Mouse (Mus musculus) limb, embryonic 10.5 days (tissue): ENCODE results near the gene Fndc9. TPM values are rescaled to one million over a fixed set of nuclear protein-coding genes. Genes with fewer than 3 reads are reported as not detected.

Experiments
- DNase-seq: peaks from one replicate; pipeline ENCODE4 v3.0.0-alpha.2; 2017; ENCODE audit warnings: low spot score
- H3K27ac ChIP-seq: fragments of 300-500 bp; sonication (generic); 2 replicates; pipeline ENCODE4 v1.5.1; 2016; ENCODE audit warnings: mild to moderate bottlenecking
- H3K27me3 ChIP-seq: fragments of 300-500 bp; sonication (generic); 2 replicates; pipeline ENCODE4 v1.6.1; 2016; ENCODE audit warnings: low read depth, mild to moderate bottlenecking; ENCODE audit not compliant: poor library complexity, severe bottlenecking
- H3K36me3 ChIP-seq: fragments of 300-500 bp; sonication (generic); 2 replicates; pipeline ENCODE4 v1.6.1; 2016; ENCODE audit warnings: mild to moderate bottlenecking, moderate library complexity
- H3K4me1 ChIP-seq: fragments of 300-500 bp; sonication (generic); 2 replicates; pipeline ENCODE4 v1.6.1; 2016
- H3K4me3 ChIP-seq: fragments of 300-500 bp; sonication (generic); 2 replicates; pipeline ENCODE4 v1.5.1; 2016; ENCODE audit warnings: mild to moderate bottlenecking, moderate library complexity
- H3K9me3 ChIP-seq: fragments of 300-500 bp; sonication (generic); replicated peaks from 2 replicates; pipeline ENCODE4 v1.6.1; 2016; ENCODE audit warnings: mild to moderate bottlenecking
- WGBS: fragments of 180-500 bp; shearing (Covaris S2); methylation state at CpG from one replicate; pipeline ENCODE4 v1.1.7; 2016; 5-methylcytosine and 5-hydroxymethylcytosine counted together
- polyA plus RNA-seq: library from polyadenylated mRNA; unstranded; fragments of >200 nt; fragmentation: Nextera tagmentation; extraction: Ambion mirVana; gene quantifications from 2 replicates; pipeline ENCODE4 v1.2.1, GENCODE M21; 2016

Fndc9 gene
- polyA plus RNA-seq, 1 experiment from 2014 or later, result 0.11 TPM

DNA sequence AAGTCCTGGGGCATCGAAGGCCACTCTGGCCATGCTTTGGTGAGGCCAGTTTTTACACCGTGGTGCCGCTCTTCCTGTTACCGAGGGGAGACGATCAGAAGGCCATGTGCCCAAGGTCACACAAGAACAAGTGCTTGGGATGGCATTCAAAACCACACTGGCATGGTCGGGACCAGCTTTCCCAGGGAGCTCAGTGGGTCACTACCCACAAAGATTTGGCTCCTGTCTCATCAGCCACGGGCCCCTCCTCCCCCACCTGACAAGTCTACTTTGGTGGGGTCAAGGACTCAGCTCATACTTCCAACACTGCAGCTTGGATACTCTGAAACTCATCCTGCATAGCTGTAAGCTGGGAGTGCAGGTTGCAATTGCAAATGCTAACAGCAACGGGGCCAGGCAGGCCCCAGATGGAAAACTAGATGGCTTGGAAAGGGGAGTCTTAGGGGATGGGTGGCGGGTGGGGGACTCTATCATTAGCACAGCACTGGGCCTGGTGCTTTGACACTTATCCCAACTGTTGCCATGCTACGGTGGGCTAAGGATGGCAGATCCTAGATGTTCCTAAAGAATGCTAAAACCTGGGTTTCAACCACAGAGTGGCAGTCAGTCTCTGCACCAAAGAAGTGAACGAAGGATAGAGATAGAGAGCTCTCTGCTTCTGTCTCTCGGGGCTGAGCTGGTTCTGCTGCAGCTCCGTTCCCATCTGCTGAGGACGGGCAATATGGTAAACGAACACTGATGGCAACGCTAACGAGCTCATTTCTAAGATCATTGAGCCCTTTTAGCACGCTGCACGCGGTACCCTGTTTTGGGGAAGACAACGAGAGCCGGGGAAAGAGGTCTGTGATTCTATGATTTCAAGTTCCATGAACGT is 9.6 kb downstream of the Fndc9 start:
- 91% methylated on average over 23 of the region's 23 CpGs for WGBS
- no peak overlapping the region for H3K27ac ChIP-seq
- no peaks in the 10 kb centered on the region for H3K27me3 ChIP-seq
- H3K36me3 ChIP-seq, result 0 out of 2 replicates have a peak, but pooled peaks cover 3% of the 10 kb centered on the region
- H3K4me3 ChIP-seq, result no peak overlapping the region
- H3K9me3 ChIP-seq, result no peaks in the 10 kb centered on the region
- H3K4me1 ChIP-seq, result no peaks in the 10 kb centered on the region
- DNase-seq, result no peak

DNA sequence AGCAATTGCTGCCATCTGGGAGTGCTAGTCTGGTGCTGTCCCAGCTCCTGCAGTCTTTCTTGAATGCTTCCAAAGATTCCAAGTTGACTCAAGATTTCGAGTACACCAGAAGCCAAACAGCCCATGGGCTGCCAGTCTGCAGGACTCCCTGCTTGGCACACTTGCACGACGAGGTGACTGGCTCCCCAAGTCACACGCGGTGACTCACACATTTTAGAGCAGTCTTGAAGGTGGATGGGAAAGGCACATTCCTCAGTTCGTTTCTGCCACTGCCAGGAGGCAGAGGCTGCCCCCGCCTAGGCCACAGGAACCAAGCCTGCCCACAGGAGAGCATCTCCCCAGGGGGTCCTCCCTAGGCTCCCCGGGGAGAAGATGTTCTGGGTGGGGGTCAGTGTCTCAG is 10.6 kb downstream of the Fndc9 start:
- 79% methylated on average over 8 of the region's 8 CpGs for WGBS
- no peak for DNase-seq
- no peaks in the 10 kb centered on the region for H3K9me3 ChIP-seq
- 0 out of 2 replicates have a peak, but pooled peaks cover 3% of the 10 kb centered on the region for H3K36me3 ChIP-seq
- H3K27ac ChIP-seq, result no peak overlapping the region
- H3K4me1 ChIP-seq, result no peaks in the 10 kb centered on the region
- no peaks in the 10 kb centered on the region for H3K27me3 ChIP-seq
- no peak overlapping the region for H3K4me3 ChIP-seq

DNA sequence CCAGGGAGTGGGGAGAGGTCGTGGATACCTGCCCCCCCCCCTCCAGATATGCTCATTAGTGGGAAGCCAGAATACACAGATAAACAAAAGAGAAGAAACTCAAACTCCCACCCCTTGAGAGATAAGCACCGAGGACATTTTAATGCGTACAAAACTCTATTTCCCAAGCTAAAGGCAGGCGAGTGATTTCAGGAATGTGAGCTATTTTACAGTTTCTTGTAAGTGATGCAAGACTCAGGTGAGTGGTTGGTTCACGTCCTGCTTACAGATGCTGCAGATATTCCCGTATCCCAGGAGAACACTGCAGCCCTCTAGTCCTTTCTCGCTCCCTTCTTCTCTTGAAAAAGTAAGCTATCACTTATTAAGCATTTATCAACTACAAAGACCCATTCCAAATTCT is 11.1 kb downstream of the Fndc9 start:
- Histone ChIP-seq H3K9me3 (no peaks in the 10 kb centered on the region), H3K4me3 (no peak overlapping the region), H3K27me3 (no peaks in the 10 kb centered on the region), H3K27ac (no peak overlapping the region), H3K36me3 (0 out of 2 replicates have a peak, but pooled peaks cover 3% of the 10 kb centered on the region), H3K4me1 (no peaks in the 10 kb centered on the region)
- DNase-seq, result no peak
- 81% methylated on average over 7 of the region's 7 CpGs for WGBS

DNA sequence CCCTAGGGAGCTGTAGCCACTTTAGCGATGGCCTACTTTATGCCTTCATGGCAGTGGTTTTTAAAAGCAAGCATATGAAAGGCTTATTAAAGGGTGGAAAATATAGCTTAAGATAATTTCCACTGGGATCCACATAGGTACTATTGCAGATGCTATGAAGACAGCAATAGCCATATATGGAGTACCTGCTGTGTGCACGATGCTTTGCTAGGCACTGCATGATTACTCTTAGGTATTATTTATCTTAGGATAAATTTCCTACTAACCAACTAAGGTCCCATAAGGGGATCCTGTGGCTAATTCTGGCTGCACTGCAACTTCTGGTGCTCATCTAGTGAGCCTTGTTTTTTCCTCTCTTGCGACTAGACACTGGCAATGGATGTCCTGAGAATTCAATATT is 13.0 kb downstream of the Fndc9 start:
- 94% methylated on average over 3 of the region's 3 CpGs for WGBS
- Histone ChIP-seq H3K27me3 (no peaks in the 10 kb centered on the region), H3K4me1 (no peaks in the 10 kb centered on the region), H3K4me3 (no peak overlapping the region), H3K27ac (no peak overlapping the region), H3K9me3 (no peaks in the 10 kb centered on the region), H3K36me3 (0 out of 2 replicates have a peak, but pooled peaks cover 3% of the 10 kb centered on the region)
- no peak for DNase-seq

DNA sequence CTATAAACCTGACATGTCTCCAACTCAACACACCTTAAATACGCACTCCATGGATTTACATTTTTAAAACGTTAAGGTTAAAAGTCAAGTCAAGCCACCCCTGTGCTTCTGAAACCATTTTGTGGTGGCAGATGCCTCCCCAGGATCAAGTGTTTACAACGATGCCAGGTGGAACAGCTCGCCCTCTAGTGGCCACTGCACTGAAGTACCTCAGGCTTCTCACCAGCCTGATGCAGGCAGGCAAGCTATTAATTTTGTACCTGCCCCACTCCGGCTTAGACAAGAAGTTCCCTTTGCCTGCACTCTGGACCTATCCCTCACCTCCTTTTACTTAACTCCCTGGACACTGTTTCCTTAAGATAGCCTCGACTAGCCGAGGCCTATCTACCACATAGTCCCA is 16.7 kb downstream of the Fndc9 start:
- Histone ChIP-seq H3K36me3 (peaks cover 11% of the 10 kb centered on the region), H3K4me3 (no peak overlapping the region), H3K9me3 (no peaks in the 10 kb centered on the region), H3K27me3 (no peaks in the 10 kb centered on the region), H3K27ac (no peak overlapping the region), H3K4me1 (no peaks in the 10 kb centered on the region)
- peak; percentile 77 for DNase-seq
- WGBS, result 38% methylated on average over 7 of the region's 7 CpGs

DNA sequence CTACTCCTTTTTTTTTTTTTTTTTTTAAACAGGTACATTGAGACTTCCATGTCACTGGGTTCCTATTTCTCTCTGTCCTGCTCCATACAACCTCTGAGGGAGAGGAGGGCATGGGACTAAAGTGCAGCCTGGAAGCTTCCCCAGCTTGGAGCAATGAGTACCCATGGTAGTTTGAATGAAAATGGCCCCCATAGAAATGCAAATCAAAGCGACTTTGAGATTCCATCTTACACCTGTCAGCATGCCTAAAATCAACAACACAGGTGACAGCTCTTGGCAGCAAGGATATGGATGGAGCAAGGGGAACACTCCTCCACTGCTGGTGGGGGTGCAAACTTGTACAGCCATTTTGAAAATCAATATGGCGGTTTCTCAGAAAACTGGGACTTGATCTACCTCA is 20.0 kb downstream of the Fndc9 start:
- WGBS, result 81% methylated on average over 2 of the region's 2 CpGs

DNA sequence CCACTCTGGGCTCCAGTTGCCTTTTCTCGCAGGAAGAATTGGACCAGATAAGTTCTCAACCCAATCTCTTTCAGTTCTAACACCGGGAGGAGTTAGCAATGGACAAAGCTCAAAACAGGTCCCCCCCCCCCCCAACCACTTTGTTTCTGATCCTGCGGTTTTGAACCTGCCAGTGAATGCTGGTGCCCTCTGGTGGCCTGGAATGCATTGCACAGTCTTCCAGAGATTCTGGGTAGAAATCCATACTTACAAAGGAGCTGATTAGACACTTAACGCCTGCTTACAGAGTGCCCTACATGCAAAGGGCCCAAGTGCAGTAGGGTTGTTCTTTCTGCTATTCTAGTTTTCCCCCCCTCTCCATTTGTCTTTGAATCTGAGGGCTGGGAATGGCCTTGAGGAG is 22.9 kb downstream of the Fndc9 start:
- 70% methylated on average over 4 of the region's 4 CpGs for WGBS
- no peak overlapping the region for H3K4me3 ChIP-seq
- H3K4me1 ChIP-seq, result no peaks in the 10 kb centered on the region
- H3K9me3 ChIP-seq, result no peaks in the 10 kb centered on the region
- peaks cover 21% of the 10 kb centered on the region for H3K36me3 ChIP-seq
- no peaks in the 10 kb centered on the region for H3K27me3 ChIP-seq
- peak; percentile 38 for DNase-seq
- no peak overlapping the region for H3K27ac ChIP-seq

More for the DNA sequence above, 20.0 kb downstream of the Fndc9 start:
- H3K27ac ChIP-seq, result no peak overlapping the region
- DNase-seq, result no peak
- no peaks in the 10 kb centered on the region for H3K4me1 ChIP-seq
- no peaks in the 10 kb centered on the region for H3K27me3 ChIP-seq
- H3K4me3 ChIP-seq, result no peak overlapping the region
- no peaks in the 10 kb centered on the region for H3K9me3 ChIP-seq
- peaks cover 17% of the 10 kb centered on the region for H3K36me3 ChIP-seq

DNA sequence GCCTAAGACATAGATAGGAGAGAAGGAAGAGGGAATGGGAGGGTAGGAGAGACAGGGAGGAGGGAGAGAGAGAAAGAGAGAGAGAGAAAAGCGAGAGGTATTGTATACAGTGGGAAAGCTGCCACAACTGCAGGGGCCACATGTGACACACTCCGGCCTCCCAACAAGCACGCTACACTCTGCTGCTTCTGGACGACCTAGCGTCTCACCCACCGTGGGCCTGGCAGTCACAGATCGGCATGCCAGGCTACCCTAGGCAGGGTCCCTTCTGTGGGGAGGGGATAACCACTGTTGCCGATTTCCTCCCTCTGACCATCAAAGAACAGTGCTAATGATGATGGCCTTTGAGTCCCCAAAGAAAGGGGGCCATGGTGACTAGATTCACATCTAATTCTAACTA is 23.4 kb downstream of the Fndc9 start:
- Histone ChIP-seq H3K9me3 (no peaks in the 10 kb centered on the region), H3K4me1 (no peaks in the 10 kb centered on the region), H3K4me3 (no peak overlapping the region), H3K27me3 (no peaks in the 10 kb centered on the region), H3K36me3 (peaks cover 22% of the 10 kb centered on the region), H3K27ac (no peak overlapping the region)
- WGBS, result 94% methylated on average over 8 of the region's 8 CpGs
- DNase-seq, result no peak

DNA sequence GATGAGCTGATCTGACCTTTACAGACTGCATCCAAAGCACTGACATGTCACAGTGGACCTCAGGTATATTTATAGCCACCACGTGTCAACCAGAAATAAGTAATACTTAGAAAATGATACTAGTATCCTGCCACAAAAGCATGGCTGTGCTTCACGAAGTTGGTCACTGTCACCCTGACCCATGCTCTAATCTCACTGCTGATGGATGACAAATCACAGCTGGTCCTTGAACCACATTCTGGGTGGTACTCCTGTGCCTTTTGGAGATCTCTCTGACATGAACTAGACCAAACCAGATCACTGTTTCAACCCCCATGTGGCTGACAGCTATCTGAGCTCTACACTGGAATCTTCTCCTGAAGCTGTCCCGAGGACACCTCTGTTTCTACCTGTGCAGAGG is 27.5 kb downstream of the Fndc9 start:
- no peak overlapping the region for H3K27ac ChIP-seq
- peaks cover 11% of the 10 kb centered on the region; the same call in 1 of the 2 replicates for H3K36me3 ChIP-seq
- no peaks in the 10 kb centered on the region for H3K27me3 ChIP-seq
- no peak for DNase-seq
- no peak overlapping the region for H3K4me3 ChIP-seq
- H3K9me3 ChIP-seq, result no peaks in the 10 kb centered on the region
- H3K4me1 ChIP-seq, result no peaks in the 10 kb centered on the region
- WGBS, result 81% methylated on average over 3 of the region's 3 CpGs

DNA sequence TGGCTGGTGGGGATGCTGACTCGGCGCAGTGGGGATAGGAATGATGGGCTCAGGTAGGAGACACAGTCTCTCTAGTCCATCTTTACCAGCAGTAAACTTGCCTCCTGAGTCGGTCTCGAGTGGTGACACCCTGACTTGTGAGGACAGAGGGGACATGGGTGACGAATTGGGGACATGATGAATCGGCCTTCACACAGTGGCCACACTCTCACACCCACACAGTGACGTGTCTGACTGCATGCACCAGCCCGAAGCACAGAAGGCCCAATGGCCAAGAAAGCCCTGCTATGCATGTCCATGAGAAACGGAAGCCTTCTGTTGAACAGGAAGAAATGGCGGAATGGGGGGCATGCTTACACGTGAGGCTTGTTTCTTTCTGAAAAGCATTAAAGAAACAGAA is 28.0 kb downstream of the Fndc9 start:
- Histone ChIP-seq H3K4me3 (no peak overlapping the region), H3K9me3 (no peaks in the 10 kb centered on the region), H3K4me1 (no peaks in the 10 kb centered on the region), H3K27me3 (no peaks in the 10 kb centered on the region), H3K27ac (no peak overlapping the region), H3K36me3 (peaks cover 9% of the 10 kb centered on the region; the same call in 1 of the 2 replicates)
- 90% methylated on average over 11 of the region's 11 CpGs for WGBS
- no peak for DNase-seq

DNA sequence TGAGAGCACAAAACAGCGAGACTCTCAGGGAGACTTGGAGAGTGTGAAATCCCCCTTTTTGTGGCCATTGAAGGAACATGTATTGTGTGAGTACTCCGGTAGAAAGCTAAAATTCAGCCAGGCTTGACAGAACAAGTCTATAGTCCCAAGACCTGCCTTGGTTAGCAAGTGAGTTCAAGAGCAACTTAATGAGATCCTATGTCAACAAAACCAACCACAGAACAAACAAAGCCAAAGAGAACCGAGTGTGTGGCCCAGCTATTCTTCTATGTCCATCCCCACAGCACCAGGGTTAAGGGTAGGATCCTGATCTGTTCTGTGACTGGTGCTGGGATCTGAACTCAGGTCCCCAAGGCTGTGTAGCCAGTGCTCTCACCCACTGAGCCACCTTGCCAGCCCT is 29.3 kb downstream of the Fndc9 start:
- Histone ChIP-seq H3K36me3 (peaks cover 8% of the 10 kb centered on the region; the same call in 1 of the 2 replicates), H3K4me1 (no peaks in the 10 kb centered on the region), H3K27ac (no peak overlapping the region), H3K27me3 (no peaks in the 10 kb centered on the region), H3K4me3 (no peak overlapping the region), H3K9me3 (no peaks in the 10 kb centered on the region)
- WGBS, result 86% methylated on average over 3 of the region's 3 CpGs
- DNase-seq, result no peak

DNA sequence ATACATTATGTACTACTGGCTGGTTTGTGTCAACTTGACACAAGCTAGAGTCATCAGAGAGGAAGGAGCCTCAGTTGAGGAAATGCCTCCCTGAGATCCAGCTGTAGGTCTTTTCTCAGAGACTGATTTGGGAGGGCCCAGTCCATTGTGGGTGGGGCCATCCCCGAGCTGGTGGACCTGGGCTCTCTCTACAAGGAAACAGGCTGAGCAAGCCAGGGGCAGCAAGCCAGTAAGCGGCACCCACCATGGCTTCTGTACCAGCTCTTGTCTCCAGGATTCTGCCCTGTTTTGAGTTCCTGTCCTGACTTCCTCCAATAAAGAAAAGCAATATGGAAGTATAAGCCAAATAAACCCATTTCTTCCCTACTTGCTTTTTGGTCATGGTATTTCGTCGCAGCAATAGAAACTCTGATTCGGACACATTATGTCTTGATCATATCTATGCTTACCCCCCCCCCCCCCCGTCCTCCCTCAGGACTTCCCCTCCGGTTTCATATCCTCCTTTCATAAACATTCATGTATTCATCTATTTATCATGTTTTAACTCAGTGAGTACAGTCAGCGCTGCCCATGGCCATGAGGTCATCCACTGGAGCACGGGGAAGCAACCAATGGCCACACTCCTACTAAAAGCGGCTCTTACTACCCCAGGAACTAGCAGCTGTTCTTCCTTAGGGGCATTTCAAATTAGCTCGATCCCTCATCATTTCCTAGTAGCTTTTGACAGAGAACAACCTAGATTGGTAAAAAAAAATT is 29.9 kb downstream of the Fndc9 start:
- Histone ChIP-seq H3K36me3 (peaks cover 8% of the 10 kb centered on the region; the same call in 1 of the 2 replicates), H3K4me3 (no peak overlapping the region), H3K27ac (no peak overlapping the region), H3K4me1 (no peaks in the 10 kb centered on the region), H3K9me3 (no peaks in the 10 kb centered on the region), H3K27me3 (no peaks in the 10 kb centered on the region)
- no peak for DNase-seq
- 94% methylated on average over 11 of the region's 11 CpGs for WGBS

DNA sequence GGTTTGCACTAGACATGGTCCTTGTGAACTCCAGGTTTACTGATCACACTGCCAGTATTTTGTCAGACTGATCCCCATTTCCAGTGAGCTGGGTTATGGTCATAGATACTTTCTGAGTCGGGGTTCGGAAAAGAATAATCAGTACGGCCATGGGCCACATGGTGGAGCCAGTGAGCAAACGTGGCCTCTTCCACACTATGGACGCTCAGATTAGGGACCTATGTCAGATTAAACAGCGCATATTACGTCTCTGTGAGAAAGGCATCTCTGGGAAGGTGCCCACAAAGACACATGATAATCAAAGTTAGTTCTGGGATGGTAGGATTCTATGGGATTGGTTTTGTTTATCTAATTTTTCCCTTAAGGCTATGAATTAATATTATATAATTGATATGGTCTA is 33.7 kb downstream of the Fndc9 start:
- peaks cover 4% of the 10 kb centered on the region; the same call in 1 of the 2 replicates for H3K36me3 ChIP-seq

More for the DNA sequence above, 33.7 kb downstream of the Fndc9 start:
- no peak overlapping the region for H3K4me3 ChIP-seq
- H3K27ac ChIP-seq, result no peak overlapping the region
- H3K27me3 ChIP-seq, result no peaks in the 10 kb centered on the region
- WGBS, result 31% methylated on average over 7 of the region's 7 CpGs
- H3K4me1 ChIP-seq, result 0 out of 2 replicates have a peak, but pooled peaks cover 3% of the 10 kb centered on the region
- no peaks in the 10 kb centered on the region for H3K9me3 ChIP-seq
- peak; percentile 67 for DNase-seq
